Comparison of ENCODE assay signal across 20 mouse cellular contexts in genomic region chr7:101456318-101456717, GRCm38 (mm10). TPM values are rescaled to one million over a fixed set of nuclear protein-coding genes. Genes with fewer than 3 reads are reported as not detected.
DNase-seq lines count a peak whose midpoint lies in the region; ATAC-seq and TF ChIP-seq lines count a peak whose summit lies in the region.
"Had no signal": no experiment of that assay in that cellular context is flagged by ENCODE, and none has a peak within 500 bp of the region (broad histone marks: within the 10 kb centered on the region; RNA-seq: fewer than 3 reads in every experiment).

No protein-coding gene starts in this region.

- peaks cover 15% of the 10 kb centered on the region for H3K4me1 ChIP-seq in heart, embryonic 12.5 days (replicated peaks)
- peaks cover 48% of the 10 kb centered on the region for H3K4me1 ChIP-seq in kidney, embryonic 15.5 days
- H3K4me1 ChIP-seq in lung, embryonic 16.5 days (replicated peaks; ENCODE audit: control insufficient read depth, insufficient read depth, low read length), result peaks cover 12% of the 10 kb centered on the region; the same call in 1 of the 2 replicates
- H3K4me1 ChIP-seq in cortical plate, adult 2 months (ENCODE audit: control insufficient read depth, insufficient read depth, low read length), result peaks cover 27% of the 10 kb centered on the region

- H3K27me3 ChIP-seq in heart, embryonic 12.5 days (replicated peaks), result peaks cover 76% of the 10 kb centered on the region
- peaks cover 18% of the 10 kb centered on the region for H3K27me3 ChIP-seq in kidney, embryonic 15.5 days
- H3K27me3 ChIP-seq in lung, embryonic 16.5 days (ENCODE audit: control insufficient read depth, insufficient read depth, low read depth, low read length), result peaks cover 17% of the 10 kb centered on the region

- no peak overlapping the region for H3K4me3 ChIP-seq in heart, embryonic 12.5 days
- no peak overlapping the region for H3K4me3 ChIP-seq in kidney, embryonic 15.5 days (replicated peaks)
- no peak overlapping the region for H3K4me3 ChIP-seq in lung, embryonic 16.5 days (ENCODE audit: low read length)
- peak overlapping the region; percentile 28 for H3K4me3 ChIP-seq in cortical plate, adult 2 months (ENCODE audit: insufficient read depth, low read length)
- H3K4me3 ChIP-seq: hindbrain, embryonic 15.5 days; neural tube, embryonic 12.5 days had no signal

- WGBS in heart, embryonic 12.5 days, result 65% methylated on average over 4 of the region's 4 CpGs
- 78% methylated on average over 4 of the region's 4 CpGs for WGBS in kidney, embryonic 15.5 days
- 70% methylated on average over 4 of the region's 4 CpGs for WGBS in lung, embryonic 16.5 days

- no peak for TF ChIP-seq POLR2A in cortical plate, adult 2 months (IDR thresholded peaks at IDR 0.05; ENCODE audit: extremely low read depth, insufficient read depth, low read length)

- no peaks in the 10 kb centered on the region for H3K9me3 ChIP-seq in heart, embryonic 12.5 days (replicated peaks)
- no peaks in the 10 kb centered on the region for H3K9me3 ChIP-seq in kidney, embryonic 15.5 days (replicated peaks)
- no peaks in the 10 kb centered on the region for H3K9me3 ChIP-seq in lung, embryonic 16.5 days (ENCODE audit: control insufficient read depth, low read length)
- H3K9me3 ChIP-seq: hindbrain, embryonic 15.5 days; neural tube, embryonic 12.5 days had no signal

- no peak overlapping the region for H3K27ac ChIP-seq in heart, embryonic 12.5 days (ENCODE audit: poor library complexity, severe bottlenecking)
- H3K27ac ChIP-seq in kidney, embryonic 15.5 days, result peak overlapping the region; percentile 28; the same call in 1 of the 2 replicates
- H3K27ac ChIP-seq in lung, embryonic 16.5 days (ENCODE audit: low read length), result no peak overlapping the region
- H3K27ac ChIP-seq in cortical plate, adult 2 months (ENCODE audit: insufficient read depth, low read length), result peak overlapping the region; percentile 33
- H3K27ac ChIP-seq: hindbrain, embryonic 15.5 days; neural tube, embryonic 12.5 days had no signal

- no peak overlapping the region for H3K4me2 ChIP-seq in heart, embryonic 12.5 days
- peak overlapping the region; percentile 31 for H3K4me2 ChIP-seq in kidney, embryonic 15.5 days
- 0 out of 2 replicates have a peak overlapping the region, but pooled peaks have one; percentile 4 for H3K4me2 ChIP-seq in lung, embryonic 16.5 days (ENCODE audit: low read depth, low read length)
- H3K4me2 ChIP-seq: hindbrain, embryonic 15.5 days; neural tube, embryonic 12.5 days had no signal

- DNase-seq in heart, adult 11 months, result peak; percentile 91
- DNase-seq in kidney, postnatal 36 days, result no peak
- DNase-seq in lung, adult 18-20 months, result no peak
- DNase-seq in spleen, adult 12 weeks (ENCODE audit: low spot score), result no peak
- DNase-seq: cerebellum, adult 9-11 months; gastrocnemius, postnatal 36 days; kidney, adult 18-20 months; layer of hippocampus, postnatal 36 days; lung, adult 2 months; thymus, postnatal 4 days had no signal

- no peak for ATAC-seq in heart, embryonic 12.5 days (ENCODE audit: insufficient number of reproducible peaks, low FRiP score)
- ATAC-seq in kidney, embryonic 15.5 days (replicated peaks; ENCODE audit: low FRiP score), result no peak
- ATAC-seq in lung, embryonic 16.5 days (ENCODE audit: low read depth), result no peak
- ATAC-seq: midbrain, embryonic 16.5 days had no signal

- H3K36me3 ChIP-seq in heart, embryonic 12.5 days, result no peaks in the 10 kb centered on the region
- no peaks in the 10 kb centered on the region for H3K36me3 ChIP-seq in kidney, embryonic 15.5 days
- no peaks in the 10 kb centered on the region for H3K36me3 ChIP-seq in lung, embryonic 16.5 days (ENCODE audit: control insufficient read depth, insufficient read depth, low read length)
- H3K36me3 ChIP-seq: hindbrain, embryonic 15.5 days; neural tube, embryonic 12.5 days had no signal

- H3K9ac ChIP-seq in heart, embryonic 12.5 days, result no peak overlapping the region
- no peak overlapping the region for H3K9ac ChIP-seq in kidney, embryonic 15.5 days
- no peak overlapping the region for H3K9ac ChIP-seq in lung, embryonic 16.5 days (ENCODE audit: low read length)
- H3K9ac ChIP-seq: hindbrain, embryonic 15.5 days; neural tube, embryonic 12.5 days had no signal

- TF ChIP-seq CTCF in cortical plate, adult 2 months (IDR thresholded peaks at IDR 0.05; ENCODE audit: extremely low read depth, insufficient read depth, low read length), result no peak

RNA-seq across cellular contexts. Expression of gene Pde2a, which starts 34.8 kb away (rescaled TPM):
- 3.2 and 6.2 TPM in 2 replicates for polyA plus RNA-seq in heart, embryonic 12.5 days (2016; fragmentation: Nextera tagmentation; extraction: Ambion mirVana)
- 37.3 and 39.5 TPM in 2 replicates for polyA plus RNA-seq in kidney, embryonic 15.5 days (2015; fragmentation: Nextera tagmentation; extraction: Ambion mirVana)
- polyA plus RNA-seq in lung, embryonic 16.5 days (2015; fragmentation: Nextera tagmentation; extraction: Ambion mirVana), result 14.8 and 22.5 TPM in 2 replicates
- polyA plus RNA-seq in cortical plate, adult 2 months (2012; rRNA removed), result 223 and 236 TPM in 2 replicates

RNA-seq across cellular contexts. Expression of gene Gm45837, which starts 45.6 kb away (rescaled TPM):
- 0.74 and 2.9 TPM in 2 replicates for polyA plus RNA-seq in heart, embryonic 12.5 days (2016; fragmentation: Nextera tagmentation; extraction: Ambion mirVana)
- 0.14 and 0.21 TPM in 2 replicates for polyA plus RNA-seq in kidney, embryonic 15.5 days (2015; fragmentation: Nextera tagmentation; extraction: Ambion mirVana)
- 2.4 and 8.8 TPM in 2 replicates for polyA plus RNA-seq in lung, embryonic 16.5 days (2015; fragmentation: Nextera tagmentation; extraction: Ambion mirVana)
- 0.56 and 0.59 TPM in 2 replicates for polyA plus RNA-seq in cortical plate, adult 2 months (2012; rRNA removed)
- polyA plus RNA-seq: C2C12; embryonic facial prominence, embryonic 14.5 days; hindbrain, embryonic 15.5 days; large intestine, adult 2 months; neural tube, embryonic 12.5 days had no signal

Comparison
In these comparisons a context has a peak if more than half of its experiments do, and no peak if none do; other contexts are left out.
1. H3K27ac ChIP-seq: peak in kidney, embryonic 15.5 days (single experiment) and cortical plate, adult 2 months (single experiment); none in heart, embryonic 12.5 days (single experiment) and lung, embryonic 16.5 days (single experiment).